Mouse (Mus musculus) olfactory bulb, adult 2 months (tissue): Measurements from ENCODE around the gene Slc30a7.

ENCODE experiments used
- CTCF ChIP-seq: fragments of 200-500 bp; IDR thresholded peaks from 2 replicates; pipeline ENCODE4 v1.5.1; 2012; ENCODE audit warnings: low read depth, mild to moderate bottlenecking, low read length, moderate library complexity; ENCODE audit not compliant: insufficient read depth
- POLR2A ChIP-seq: fragments of 200-500 bp; IDR thresholded peaks from 2 replicates; pipeline ENCODE4 v1.6.1; 2012; ENCODE audit warnings: mild to moderate bottlenecking, low read depth, low read length, moderate library complexity; ENCODE audit not compliant: insufficient read depth

DNA sequence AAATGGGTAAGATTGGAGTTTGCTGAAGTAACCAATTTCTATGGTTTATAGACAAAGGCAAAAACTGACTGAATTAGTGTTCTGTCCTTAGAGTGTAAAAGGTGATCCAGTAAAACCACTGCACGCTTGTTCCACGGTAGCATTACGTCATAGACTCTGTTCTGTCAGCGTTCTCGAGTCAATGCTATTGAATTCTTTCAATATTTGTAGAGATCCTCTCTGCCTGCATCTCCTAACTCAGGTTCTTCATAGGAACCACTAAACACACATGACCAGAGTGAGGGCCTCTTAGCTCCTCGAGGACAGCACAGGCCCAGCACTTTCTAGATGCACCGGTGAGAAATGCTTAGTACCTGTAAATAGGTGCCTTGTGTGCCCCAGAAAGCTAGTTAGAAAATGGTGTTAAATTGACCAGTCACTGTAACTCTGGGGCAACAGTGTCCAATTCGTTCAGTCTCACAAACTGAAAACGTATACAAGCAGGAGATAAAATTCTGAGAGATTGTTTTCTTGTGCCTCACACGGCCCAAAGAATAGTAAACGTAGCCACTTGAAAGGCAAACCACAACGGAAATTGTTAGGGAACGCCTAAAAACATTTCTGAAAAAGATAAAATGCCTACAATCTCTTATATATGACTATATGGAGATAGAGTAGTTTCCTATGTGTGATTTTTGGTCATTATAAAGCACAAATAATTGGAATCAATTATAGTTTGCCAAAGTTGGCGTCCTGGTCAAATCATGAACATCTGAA lies 35.1 kb downstream of the Slc30a7 start:
- TF ChIP-seq POLR2A (no peak), CTCF (no peak)
